Mouse (Mus musculus): Measurements from ENCODE around the gene Itih5.

Itih5 gene

DNA sequence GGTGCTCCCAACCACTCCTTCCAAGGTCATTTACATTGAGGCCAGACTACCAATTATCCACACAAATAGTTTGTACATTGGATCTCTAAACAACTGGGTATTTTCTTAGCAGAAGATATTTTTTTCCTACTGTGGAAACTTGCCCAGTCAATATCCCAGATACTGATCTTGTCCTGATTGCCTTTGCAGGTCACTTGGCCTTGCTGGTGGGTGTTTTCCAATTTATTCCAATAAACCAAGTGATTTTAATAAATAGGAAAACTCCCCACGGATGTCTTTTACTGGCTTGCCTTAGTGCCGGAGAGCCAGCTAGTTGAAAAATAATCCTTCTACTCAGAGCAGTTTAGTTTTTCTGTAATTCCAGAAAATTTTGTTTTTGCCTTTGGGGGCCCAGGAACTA, 98.6 kb downstream of the Itih5 start:
- in situ Hi-C loops (cut with MboI; ENCODE audit: unreplicated experiment in 2 of 2) = loop anchor here in 1 of 2 experiments (5.0 kb wide), 1 partner anchor 40 kb away; no protein-coding TSS in a partner anchor

DNA sequence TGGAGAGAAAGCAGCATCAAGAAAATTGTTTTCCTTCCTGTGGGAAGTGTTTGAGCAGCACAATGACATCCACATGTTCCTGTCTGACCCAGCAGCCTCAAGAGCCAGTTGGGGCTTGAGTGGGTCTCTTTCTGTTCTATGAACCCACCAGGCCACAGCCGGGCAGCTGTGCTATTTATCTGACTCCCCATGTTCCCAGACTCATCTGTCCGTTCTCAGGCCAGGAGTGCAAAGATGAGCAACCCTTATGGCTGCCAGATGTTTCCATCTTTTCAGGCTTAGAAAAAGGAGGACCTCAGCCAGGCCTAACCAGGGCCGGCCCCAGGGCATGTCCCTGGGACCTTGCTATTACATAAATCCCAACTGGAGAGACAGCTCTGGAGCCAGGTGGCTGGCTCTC, 100.0 kb downstream of the Itih5 start:
- in situ Hi-C loops (cut with MboI; ENCODE audit: unreplicated experiment in 2 of 2) = loop anchor here in 1 of 2 experiments (5.0 kb wide), 1 partner anchor 41 kb away; no protein-coding TSS in a partner anchor

DNA sequence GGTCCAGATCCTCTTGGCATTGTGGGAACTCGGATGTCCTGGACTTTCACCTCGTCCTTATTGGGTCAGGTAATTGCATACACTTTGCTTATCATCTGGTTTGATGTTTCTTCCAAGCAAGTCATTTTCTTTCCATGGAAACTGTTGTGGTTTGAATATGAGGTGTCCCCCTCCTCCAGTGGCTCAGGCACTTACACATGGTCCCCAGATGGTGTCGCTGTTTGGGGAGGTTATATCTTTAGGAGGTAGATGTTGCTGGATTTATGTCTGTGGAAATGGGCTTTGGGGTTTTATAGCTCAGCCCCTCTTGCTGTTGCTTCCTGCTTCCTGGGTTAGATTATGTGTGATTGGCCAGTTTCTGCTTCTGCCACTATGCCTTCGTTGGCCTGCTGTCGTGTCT, 103.6 kb downstream of the Itih5 start:
- in situ Hi-C loops (cut with MboI; ENCODE audit: unreplicated experiment in 2 of 2) = no loop called here

DNA sequence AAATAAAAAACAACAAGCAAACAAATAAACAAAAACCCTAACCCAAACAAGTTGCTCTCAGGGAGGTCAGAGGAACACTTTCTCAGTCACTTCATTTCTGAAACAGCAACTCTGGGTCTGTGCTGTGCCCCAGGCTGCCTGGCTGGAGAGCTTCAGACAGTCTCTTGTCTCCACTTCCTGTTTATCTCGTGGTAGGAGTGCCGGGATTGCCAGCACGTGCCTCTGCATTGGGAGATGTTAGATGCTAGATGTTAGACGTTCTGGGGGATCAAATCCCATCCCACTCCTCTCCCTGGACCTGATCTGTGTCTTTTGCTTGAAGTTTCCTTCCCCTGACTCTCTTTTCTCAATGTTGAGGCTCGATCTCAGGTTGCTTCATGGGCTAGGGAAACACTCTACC, 104.9 kb downstream of the Itih5 start:
- in situ Hi-C loops (cut with MboI; ENCODE audit: unreplicated experiment in 2 of 2) = no loop called here

DNA sequence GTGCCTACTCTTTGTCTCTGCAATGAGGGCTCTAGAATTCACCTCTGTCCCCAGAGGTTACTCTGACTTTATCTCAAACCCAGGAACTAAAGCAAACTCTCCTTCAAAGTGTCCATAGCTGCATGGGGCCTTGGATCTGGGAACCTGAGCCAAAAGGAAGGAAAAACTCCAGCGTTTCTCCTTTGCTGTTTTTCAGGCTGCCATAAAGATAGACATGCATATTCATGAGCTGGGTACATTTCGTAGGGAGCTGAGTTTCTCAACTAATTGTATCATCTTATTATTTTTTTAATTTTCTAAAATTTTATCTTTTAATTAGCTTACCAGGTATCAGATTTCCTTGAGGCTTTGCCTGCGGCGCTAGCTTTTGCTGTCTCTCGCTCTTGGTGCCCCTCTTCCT, 106.7 kb downstream of the Itih5 start:
- in situ Hi-C loops (cut with MboI; ENCODE audit: unreplicated experiment in 2 of 2) = no loop called here

DNA sequence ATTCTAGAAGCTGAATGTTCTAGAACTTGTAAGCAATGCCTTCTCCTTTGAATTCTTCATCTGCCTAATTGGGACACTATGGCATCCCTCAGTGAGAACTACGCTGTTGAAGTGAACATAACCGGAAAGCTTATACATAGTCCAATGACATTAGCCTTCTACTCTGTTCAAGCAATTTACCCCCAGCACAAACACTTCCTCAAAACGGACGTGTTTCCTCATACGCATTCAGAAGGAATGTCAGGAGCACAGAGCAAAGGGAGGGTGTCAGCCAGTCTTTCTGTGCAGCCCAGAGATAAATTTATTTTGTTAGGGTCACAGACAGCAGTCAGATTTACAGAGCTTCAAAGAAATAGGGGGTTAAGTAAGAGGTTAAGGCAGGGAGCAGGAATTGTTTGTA, 108.0 kb downstream of the Itih5 start:
- in situ Hi-C loops (cut with MboI; ENCODE audit: unreplicated experiment in 2 of 2) = no loop called here

DNA sequence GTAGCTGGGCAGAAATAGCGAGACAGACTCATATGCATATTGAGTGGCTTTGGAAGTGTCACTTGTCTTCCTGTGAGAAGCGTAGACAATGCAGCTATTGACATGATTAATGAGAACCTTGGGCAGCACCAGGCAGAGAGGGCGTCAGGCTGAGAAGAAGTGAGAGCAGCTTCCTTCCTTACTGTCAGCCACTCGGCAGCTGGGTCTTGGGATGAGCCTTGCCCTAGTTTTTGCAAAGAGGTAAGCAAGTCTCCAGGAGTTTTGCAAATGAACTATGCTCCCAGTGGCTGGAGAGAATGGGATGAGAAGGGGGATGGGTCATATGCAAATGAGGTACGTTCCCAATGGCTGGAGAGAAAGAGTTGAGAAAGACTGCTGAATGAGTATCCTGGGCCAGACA, 109.4 kb downstream of the Itih5 start:
- in situ Hi-C loops (cut with MboI; ENCODE audit: unreplicated experiment in 2 of 2) = no loop called here

DNA sequence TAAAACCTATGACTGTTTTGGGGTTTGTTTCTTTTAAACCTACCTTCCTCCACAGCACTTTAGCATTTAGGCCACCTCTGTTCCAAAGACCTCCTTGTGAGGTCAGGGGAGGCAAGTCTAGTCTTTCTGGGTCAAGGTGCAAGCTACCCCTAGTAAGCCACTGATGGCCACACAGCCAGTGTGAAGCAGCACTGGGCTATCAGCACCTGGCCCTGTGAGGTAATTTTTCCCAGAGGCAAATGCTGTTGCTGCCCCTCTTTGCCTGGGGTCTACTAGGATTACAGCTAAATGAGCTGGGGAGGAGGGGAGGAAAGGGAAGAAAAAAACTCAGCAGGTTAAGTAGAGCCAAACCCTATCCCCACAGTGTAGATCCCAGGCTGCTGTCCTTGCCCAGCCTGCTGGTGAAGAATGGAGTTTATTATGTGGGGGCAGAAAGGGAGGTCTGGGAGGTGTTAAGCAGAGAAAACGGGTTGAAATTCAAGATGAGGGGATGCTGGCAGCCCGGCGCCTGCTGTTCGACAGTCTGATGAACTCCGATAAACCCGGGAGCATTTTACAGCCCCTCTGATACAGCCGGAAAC, 110.6 kb downstream of the Itih5 start:
- in situ Hi-C loops (cut with MboI; ENCODE audit: unreplicated experiment in 2 of 2) = no loop called here

DNA sequence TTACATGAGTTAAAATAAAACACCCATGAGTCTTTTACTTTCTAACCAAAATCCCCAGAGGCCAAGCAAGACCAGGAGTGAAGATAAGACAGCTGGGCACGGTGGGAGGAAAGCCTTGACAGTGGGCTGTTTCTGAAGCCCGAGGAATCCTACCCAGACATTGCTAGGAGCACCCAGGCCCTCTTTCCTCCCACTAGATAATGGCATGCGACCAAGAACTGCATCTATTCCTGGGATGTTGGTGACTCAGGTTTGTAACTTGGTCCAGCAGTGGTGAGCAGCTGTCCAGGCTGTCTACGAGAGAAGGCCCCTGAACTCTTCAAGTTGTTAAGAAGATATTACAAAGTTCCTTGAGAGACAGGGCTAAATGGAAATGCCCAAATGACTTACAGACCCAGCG, 112.5 kb downstream of the Itih5 start:
- in situ Hi-C loops (cut with MboI; ENCODE audit: unreplicated experiment in 2 of 2) = no loop called here

DNA sequence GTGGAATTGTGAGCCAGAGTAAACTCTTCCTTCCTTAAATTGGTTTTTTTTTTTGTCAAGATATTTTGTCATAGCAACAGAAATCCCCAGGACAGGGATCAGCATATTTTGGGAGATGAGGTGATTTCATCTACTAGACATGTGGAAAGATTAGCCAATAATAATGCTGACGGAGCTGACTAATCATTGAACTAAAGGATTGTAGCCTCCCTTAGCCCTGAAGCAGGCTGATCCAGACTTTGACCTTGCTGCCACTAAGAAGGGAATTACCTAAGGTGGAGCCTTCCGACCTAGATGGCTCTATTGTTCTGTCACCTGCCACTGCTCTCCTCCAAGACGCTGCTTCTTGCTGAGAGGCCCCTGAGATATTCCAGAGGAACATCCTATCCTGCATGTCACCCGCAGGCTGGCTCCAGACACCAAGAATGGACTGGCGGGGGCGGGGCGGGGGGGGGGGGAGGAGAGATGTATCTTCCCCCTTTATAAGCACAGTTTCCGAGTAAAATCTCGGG, 119.3 kb downstream of the Itih5 start:
- in situ Hi-C loops (cut with MboI; ENCODE audit: unreplicated experiment in 2 of 2) = no loop called here

DNA sequence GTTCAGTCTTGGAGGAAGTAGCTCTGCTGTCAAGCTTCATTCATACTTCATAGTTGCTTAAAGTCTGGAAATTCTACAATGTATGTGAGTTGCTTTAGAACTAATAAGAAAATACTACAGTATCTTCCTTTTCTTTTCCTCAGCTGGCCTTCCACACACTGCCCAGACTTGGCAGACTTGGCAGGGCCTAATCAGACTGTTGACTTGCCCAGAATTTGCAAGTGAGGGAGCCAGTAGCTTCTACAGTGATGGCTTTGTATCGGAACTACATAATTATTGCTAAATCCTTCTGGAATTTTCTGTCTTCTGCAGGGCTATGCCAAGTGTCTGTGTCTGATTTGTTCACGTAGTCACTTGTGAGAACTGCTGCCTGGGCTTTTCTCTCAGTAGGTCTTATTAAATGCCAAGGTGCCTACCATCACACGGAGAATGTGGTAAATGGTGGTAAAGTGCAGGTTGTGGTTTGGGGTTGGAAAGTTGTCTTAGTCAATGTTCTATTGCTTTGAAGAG, 120.2 kb downstream of the Itih5 start:
- in situ Hi-C loops (cut with MboI; ENCODE audit: unreplicated experiment in 2 of 2) = no loop called here

DNA sequence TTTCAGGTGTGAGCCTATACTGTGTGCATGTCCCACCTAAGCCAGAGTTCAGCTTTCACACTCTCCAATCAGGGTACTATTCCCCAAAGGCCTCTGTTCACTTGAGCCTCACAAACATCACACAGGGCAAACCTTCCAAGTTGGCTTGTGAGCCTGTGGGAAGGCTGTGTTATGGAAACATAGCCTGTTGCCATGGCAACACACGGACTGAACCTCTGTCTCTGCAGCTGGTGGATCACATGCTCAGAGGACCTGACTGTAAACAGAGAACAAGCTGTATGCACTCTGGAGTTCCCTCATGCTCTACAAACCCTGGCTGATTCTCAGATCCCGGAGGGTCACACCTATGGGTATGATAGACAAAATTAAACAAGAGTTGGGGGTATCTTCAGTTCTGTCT, 122.8 kb downstream of the Itih5 start:
- in situ Hi-C loops (cut with MboI; ENCODE audit: unreplicated experiment in 2 of 2) = loop anchor here (5.0 to 25.0 kb wide), 5 partner anchors 84 to 1514 kb away; partner anchors contain the start of genes 4930412O13Rik (in 1 of the 2), 9230102O04Rik (in 1 of the 2), Gata3 (in 1 of the 2) and Itih5 (in 1 of the 2)

DNA sequence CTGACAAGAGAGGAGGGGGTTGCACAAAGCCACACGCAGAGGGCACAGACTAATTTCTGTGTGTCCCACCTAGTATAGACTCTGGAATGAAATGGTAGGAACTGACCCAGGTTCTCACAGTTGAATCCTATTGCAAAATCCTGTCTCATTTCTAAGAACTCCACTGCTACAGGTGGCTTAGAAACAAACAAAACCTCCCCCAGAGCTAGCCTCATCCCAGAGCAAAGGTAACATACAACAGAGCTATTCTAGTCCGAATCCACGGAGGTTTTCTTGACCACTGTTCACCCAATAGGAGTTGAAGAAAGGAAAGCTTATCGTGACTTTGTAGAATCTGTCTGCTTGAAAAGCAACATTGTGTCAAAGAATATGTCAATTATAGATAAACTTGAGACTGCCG, 130.3 kb downstream of the Itih5 start:
- in situ Hi-C loops (cut with MboI; ENCODE audit: unreplicated experiment in 2 of 2) = loop anchor here (5.0 to 25.0 kb wide), 4 partner anchors 141 to 1521 kb away; partner anchors contain the start of genes 4930412O13Rik (in 1 of the 2), 9230102O04Rik (in 1 of the 2) and Gata3 (in 1 of the 2)

DNA sequence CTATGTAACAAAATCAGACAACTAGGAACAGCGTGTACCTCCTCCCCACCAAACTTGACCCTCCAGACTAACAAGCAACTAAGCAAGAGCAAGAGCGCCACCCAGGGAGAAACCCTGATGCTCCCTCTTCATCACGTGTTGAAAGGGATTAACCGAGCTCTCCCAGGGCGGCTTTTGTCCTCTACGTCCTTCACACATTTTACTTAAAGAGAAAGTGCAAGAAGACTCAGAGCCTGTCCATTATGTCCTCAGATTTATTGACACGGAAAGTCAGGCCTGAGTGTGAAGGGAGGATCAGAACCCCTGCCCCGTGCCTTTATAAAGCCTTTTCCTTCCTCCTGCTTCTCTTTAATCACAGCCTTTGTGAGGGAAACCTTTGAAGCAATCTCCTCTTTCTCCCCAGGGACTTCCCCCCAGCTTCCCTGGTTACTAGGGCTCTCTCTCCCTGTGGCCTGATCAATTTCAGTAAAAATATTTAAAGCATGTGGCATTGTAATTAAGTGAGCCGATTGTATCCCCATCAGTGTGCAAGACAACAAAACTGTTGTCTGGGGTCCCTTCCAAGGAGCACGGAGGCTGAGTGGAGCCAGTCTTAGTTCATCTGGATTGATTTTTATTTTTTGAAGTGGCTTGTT, 131.4 kb downstream of the Itih5 start:
- in situ Hi-C loops (cut with MboI; ENCODE audit: unreplicated experiment in 2 of 2) = loop anchor here (5.0 to 25.0 kb wide), 6 partner anchors 142 to 1607 kb away; partner anchors contain the start of genes 4930412O13Rik (in 1 of the 2), 9230102O04Rik (in 1 of the 2) and Gata3 (in 1 of the 2)

DNA sequence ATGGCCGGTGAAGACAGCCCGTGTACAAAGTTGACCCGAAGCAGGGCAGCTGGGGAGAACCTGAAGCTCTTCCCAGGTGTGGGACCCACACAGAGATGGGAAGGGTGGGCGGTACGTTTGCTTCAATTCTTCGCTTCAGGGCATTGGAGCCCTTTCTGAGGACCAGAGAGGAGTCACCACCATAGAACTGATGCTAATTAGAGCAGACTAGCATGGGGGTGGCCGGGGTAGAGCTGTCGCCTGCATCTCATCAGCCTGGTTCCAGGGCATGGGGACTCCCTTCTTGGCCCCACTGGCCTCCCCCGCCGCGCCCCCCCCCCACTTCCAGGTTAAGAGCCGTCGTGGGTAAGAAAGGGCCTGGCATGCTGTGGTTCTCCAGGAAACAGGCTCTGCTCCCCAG, 132.6 kb downstream of the Itih5 start:
- in situ Hi-C loops (cut with MboI; ENCODE audit: unreplicated experiment in 2 of 2) = loop anchor here (5.0 to 25.0 kb wide), 5 partner anchors 184 to 1609 kb away; partner anchors contain the start of genes 4930412O13Rik (in 1 of the 2), 9230102O04Rik (in 1 of the 2) and Gata3 (in 1 of the 2)

DNA sequence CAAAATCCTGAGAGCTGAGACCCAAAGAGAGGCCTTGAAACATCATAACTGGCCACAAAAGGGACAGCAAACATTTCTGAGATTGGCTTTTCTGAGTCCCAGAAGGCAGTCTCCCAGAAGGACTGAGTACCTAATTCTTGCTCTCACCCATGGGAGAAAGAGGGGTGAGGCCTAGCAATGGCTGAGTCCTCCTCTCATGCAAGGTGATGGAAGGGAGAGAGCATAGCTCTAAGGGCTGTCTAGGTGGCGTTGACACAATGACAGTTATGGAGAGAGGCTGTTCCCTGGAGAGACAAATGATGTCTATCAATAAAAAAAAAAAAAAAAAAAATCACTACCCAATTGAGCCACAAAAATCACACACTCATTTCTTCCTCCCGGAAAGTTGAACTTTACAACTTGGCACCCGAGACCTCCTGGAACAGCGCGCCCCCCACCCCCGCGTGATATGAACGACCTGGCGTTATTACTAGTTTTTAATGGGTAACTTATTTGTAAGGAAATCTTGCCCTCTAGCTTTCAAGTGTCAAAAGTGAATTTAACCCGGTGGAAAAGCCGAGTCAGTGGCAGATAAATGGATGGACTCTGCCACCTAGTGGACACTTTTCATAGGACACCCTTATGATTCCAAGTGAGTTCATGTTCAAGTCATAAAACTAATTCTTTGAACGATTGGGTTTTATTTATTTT, 134.9 kb downstream of the Itih5 start:
- in situ Hi-C loops (cut with MboI; ENCODE audit: unreplicated experiment in 2 of 2) = loop anchor here (5.0 to 25.0 kb wide), 5 partner anchors 186 to 1611 kb away; partner anchors contain the start of genes 4930412O13Rik (in 1 of the 2), 9230102O04Rik (in 1 of the 2) and Gata3 (in 1 of the 2)

DNA sequence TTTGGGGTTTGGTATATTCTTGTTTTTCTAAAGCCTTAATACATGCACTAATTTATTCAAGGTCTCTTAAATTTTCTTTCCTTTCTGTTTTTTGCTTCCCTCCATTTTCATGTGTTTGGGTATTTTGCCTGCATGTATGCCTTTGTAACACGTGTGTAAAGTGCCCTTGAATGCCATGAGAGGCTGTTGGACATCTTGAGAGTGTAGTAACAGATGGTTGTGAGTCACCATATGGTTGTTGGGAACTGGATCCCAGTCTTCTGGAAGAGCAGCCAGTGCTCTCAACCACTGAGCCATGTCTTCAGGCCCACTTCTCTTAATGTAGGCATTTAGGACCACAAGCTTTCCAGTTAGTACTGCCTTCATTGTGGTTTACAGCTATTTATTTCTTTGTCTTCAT, 135.5 kb downstream of the Itih5 start:
- in situ Hi-C loops (cut with MboI; ENCODE audit: unreplicated experiment in 2 of 2) = loop anchor here (5.0 to 25.0 kb wide), 5 partner anchors 187 to 1612 kb away; partner anchors contain the start of genes 4930412O13Rik (in 1 of the 2), 9230102O04Rik (in 1 of the 2) and Gata3 (in 1 of the 2)

DNA sequence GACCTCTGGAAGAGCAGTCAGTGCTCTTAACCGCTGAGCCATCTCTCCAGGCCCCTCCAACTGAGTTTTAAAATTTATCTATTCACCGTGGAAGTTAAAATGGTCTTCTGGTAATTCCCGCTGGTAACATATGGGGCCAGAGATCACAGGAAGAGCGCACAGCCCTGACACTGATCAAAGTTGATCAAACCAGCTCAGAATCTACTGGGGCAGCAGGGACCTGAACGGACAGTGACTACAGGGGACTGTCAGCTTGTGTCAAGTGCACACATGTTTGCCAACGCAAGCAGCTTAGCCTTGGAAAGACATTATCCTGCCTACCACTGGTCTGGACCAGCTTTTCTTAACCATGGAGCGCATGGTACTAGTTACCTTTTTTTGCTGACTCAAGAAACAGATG, 136.7 kb downstream of the Itih5 start:
- in situ Hi-C loops (cut with MboI; ENCODE audit: unreplicated experiment in 2 of 2) = loop anchor here (5.0 to 25.0 kb wide), 7 partner anchors 188 to 1618 kb away; partner anchors contain the start of genes Gata3 (in 2 of the 2), 4930412O13Rik (in 1 of the 2) and 9230102O04Rik (in 1 of the 2)

DNA sequence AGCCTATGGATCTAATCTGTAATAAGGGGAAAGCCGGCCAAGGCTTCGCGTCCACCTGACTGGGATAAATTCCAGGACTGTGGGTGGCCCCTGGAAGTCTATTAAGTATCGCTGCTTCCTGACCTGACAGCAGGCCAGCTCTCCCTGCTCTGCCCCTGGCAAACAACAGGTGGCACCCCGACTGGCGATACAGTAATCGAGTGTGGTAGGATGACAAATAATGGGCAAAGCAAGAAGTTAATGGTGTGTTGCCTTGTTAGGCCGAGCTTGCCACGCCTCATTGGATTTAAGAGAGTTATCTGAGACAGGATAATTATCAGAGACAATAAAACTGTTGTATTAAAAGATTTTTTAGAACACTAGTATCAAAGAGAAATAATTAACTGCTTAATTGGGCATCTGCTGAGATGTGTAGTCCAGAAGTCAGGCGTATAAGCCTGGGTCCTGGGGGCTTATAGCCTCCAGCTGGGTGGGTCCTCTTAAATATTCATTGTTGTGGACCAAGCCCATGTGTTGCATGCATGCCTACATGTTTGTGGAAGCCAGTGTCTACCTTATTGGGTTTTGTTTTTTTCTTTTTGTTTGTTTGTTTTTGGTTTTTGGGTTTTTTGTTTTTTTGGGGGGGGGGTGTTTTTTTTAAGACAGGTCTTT, 140.3 kb downstream of the Itih5 start:
- in situ Hi-C loops (cut with MboI; ENCODE audit: unreplicated experiment in 2 of 2) = loop anchor here (5.0 to 25.0 kb wide), 7 partner anchors 191 to 1621 kb away; partner anchors contain the start of genes Gata3 (in 2 of the 2), 4930412O13Rik (in 1 of the 2) and 9230102O04Rik (in 1 of the 2)

Data from v-Abl transformed pro-B cells (cell line).